Mouse (Mus musculus): ENCODE data around the gene Srp14. TPM values are rescaled to one million over a fixed set of nuclear protein-coding genes. Genes with fewer than 3 reads are reported as not detected.

Gene Srp14
- polyA plus RNA-seq, 1 experiment: 203 TPM

GRCm38 (mm10) chr2:118491281-118491731 is 11.8 kb upstream of the Srp14 start:
- no peak overlapping the region for H3K27ac ChIP-seq (ENCODE audit: insufficient read depth, low read length)

GRCm38 (mm10) chr2:118490241-118491091 is 11.0 kb upstream of the Srp14 start:
- no peak for TF ChIP-seq POLR2A (IDR thresholded peaks at IDR 0.05; ENCODE audit: low read depth, low read length)
- no peak for TF ChIP-seq CTCF (IDR thresholded peaks at IDR 0.05; ENCODE audit: borderline replicate concordance, insufficient read depth, low read length)
- Histone ChIP-seq H3K4me1 (ENCODE audit: control insufficient read depth, insufficient read depth, low read length) (peaks cover 10% of the 10 kb centered on the region), H3K4me3 (ENCODE audit: insufficient read depth, low read length) (no peak overlapping the region), H3K27ac (ENCODE audit: insufficient read depth, low read length) (no peak overlapping the region)

More at GRCm38 (mm10) chr2:118491281-118491731, 11.8 kb upstream of the Srp14 start:
- no peak overlapping the region for H3K4me3 ChIP-seq (ENCODE audit: insufficient read depth, low read length)
- TF ChIP-seq CTCF (IDR thresholded peaks at IDR 0.05; ENCODE audit: borderline replicate concordance, insufficient read depth, low read length) (no peak), POLR2A (IDR thresholded peaks at IDR 0.05; ENCODE audit: low read depth, low read length) (no peak)
- H3K4me1 ChIP-seq (ENCODE audit: control insufficient read depth, insufficient read depth, low read length): peaks cover 10% of the 10 kb centered on the region

DNA sequence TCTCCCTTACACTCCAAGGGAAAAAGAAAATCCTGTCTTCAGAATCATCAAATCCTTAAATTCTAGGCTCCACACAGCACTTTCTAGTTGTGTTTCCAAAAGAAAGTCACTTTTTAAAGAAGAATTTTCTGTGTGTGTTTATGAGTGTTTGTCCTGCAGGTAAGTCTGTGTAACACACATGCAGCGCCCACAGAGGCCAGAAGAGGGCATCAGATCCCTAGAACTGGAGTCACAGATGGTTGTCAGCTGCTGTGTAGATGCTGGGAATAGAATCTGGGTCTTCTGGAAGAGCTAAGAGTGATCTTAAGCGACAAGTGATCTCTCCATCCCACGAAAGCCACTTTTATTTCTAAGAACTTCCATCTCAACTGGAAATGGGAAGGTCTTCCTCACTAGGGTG is 8.3 kb upstream of the Srp14 start:
- H3K4me3 ChIP-seq (ENCODE audit: insufficient read depth, low read length): no peak overlapping the region
- H3K4me1 ChIP-seq (ENCODE audit: control insufficient read depth, insufficient read depth, low read length): peaks cover 10% of the 10 kb centered on the region
- H3K27ac ChIP-seq (ENCODE audit: insufficient read depth, low read length): no peak overlapping the region
- TF ChIP-seq CTCF (IDR thresholded peaks at IDR 0.05; ENCODE audit: borderline replicate concordance, insufficient read depth, low read length) (no peak), POLR2A (IDR thresholded peaks at IDR 0.05; ENCODE audit: low read depth, low read length) (no peak)

- no peak for TF ChIP-seq POLR2A (IDR thresholded peaks at IDR 0.05; ENCODE audit: low read depth, low read length)
- TF ChIP-seq CTCF (IDR thresholded peaks at IDR 0.05; ENCODE audit: borderline replicate concordance, insufficient read depth, low read length): peak; percentile 96
- Histone ChIP-seq H3K4me3 (ENCODE audit: insufficient read depth, low read length) (no peak overlapping the region), H3K4me1 (ENCODE audit: control insufficient read depth, insufficient read depth, low read length) (peaks cover 10% of the 10 kb centered on the region), H3K27ac (ENCODE audit: insufficient read depth, low read length) (no peak overlapping the region)
Observed at GRCm38 (mm10) chr2:118486933-118487332, 7.4 kb upstream of the Srp14 start.

GRCm38 (mm10) chr2:118485415-118485814 is 5.9 kb upstream of the Srp14 start:
- H3K27ac ChIP-seq (ENCODE audit: insufficient read depth, low read length): no peak overlapping the region
- H3K4me3 ChIP-seq (ENCODE audit: insufficient read depth, low read length): no peak overlapping the region
- peaks cover 5% of the 10 kb centered on the region for H3K4me1 ChIP-seq (ENCODE audit: control insufficient read depth, insufficient read depth, low read length)
- TF ChIP-seq POLR2A (IDR thresholded peaks at IDR 0.05; ENCODE audit: low read depth, low read length): no peak
- TF ChIP-seq CTCF (IDR thresholded peaks at IDR 0.05; ENCODE audit: borderline replicate concordance, insufficient read depth, low read length): no peak

GRCm38 (mm10) chr2:118484386-118484898 is 4.9 kb upstream of the Srp14 start:
- Histone ChIP-seq H3K4me1 (ENCODE audit: control insufficient read depth, insufficient read depth, low read length) (no peaks in the 10 kb centered on the region), H3K4me3 (ENCODE audit: insufficient read depth, low read length) (no peak overlapping the region), H3K27ac (ENCODE audit: insufficient read depth, low read length) (no peak overlapping the region)
- TF ChIP-seq CTCF (IDR thresholded peaks at IDR 0.05; ENCODE audit: borderline replicate concordance, insufficient read depth, low read length): no peak
- no peak for TF ChIP-seq POLR2A (IDR thresholded peaks at IDR 0.05; ENCODE audit: low read depth, low read length)

DNA sequence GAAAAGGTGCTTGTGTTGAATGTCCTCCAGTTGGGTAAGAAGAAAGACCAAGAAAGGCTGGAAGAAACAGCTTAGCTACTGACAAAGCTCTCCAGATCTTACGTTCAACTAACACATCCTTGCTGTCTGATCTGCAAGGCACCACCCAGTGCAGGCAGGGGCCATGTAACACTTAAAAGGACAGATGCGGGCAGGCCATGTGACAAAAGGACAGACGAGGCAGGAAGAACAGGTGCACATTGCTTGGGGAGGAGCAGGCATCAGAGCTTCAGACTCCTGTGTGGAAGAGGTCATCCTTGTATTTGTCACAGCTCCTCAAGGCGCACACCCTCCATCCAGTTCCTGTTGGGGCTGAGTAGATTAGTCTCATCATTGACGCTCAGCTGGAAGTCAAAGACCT is 3.5 kb upstream of the Srp14 start:
- no peak for TF ChIP-seq POLR2A (IDR thresholded peaks at IDR 0.05; ENCODE audit: low read depth, low read length)
- no peak for TF ChIP-seq CTCF (IDR thresholded peaks at IDR 0.05; ENCODE audit: borderline replicate concordance, insufficient read depth, low read length)
- Histone ChIP-seq H3K27ac (ENCODE audit: insufficient read depth, low read length) (no peak overlapping the region), H3K4me1 (ENCODE audit: control insufficient read depth, insufficient read depth, low read length) (peaks cover 5% of the 10 kb centered on the region; the same call in 1 of the 2 replicates), H3K4me3 (ENCODE audit: insufficient read depth, low read length) (no peak overlapping the region)

DNA sequence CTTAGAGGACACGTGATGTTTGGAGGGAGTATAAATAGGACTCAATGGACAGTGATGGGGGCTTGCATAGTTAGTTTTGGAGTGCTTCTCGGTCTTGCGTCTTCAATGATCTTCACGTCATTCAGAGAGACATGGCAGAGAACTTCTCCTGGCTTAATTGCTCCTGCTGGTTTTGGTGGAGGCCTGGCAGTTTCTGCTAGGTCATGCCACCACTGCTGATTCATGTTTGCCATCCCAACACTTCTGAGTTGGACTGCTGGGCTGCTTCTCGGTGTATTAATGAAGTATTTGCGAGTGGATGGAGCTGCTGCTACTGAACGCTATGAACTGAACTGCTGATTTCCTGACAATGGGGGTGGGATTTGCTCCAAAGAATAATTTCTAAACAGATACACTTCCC is 1.4 kb upstream of the Srp14 start:
- TF ChIP-seq CTCF (IDR thresholded peaks at IDR 0.05; ENCODE audit: borderline replicate concordance, insufficient read depth, low read length) (no peak), POLR2A (IDR thresholded peaks at IDR 0.05; ENCODE audit: low read depth, low read length) (no peak)
- peaks cover 6% of the 10 kb centered on the region; the same call in 1 of the 2 replicates for H3K4me1 ChIP-seq (ENCODE audit: control insufficient read depth, insufficient read depth, low read length)
- H3K4me3 ChIP-seq (ENCODE audit: insufficient read depth, low read length): no peak overlapping the region
- no peak overlapping the region for H3K27ac ChIP-seq (ENCODE audit: insufficient read depth, low read length)

DNA sequence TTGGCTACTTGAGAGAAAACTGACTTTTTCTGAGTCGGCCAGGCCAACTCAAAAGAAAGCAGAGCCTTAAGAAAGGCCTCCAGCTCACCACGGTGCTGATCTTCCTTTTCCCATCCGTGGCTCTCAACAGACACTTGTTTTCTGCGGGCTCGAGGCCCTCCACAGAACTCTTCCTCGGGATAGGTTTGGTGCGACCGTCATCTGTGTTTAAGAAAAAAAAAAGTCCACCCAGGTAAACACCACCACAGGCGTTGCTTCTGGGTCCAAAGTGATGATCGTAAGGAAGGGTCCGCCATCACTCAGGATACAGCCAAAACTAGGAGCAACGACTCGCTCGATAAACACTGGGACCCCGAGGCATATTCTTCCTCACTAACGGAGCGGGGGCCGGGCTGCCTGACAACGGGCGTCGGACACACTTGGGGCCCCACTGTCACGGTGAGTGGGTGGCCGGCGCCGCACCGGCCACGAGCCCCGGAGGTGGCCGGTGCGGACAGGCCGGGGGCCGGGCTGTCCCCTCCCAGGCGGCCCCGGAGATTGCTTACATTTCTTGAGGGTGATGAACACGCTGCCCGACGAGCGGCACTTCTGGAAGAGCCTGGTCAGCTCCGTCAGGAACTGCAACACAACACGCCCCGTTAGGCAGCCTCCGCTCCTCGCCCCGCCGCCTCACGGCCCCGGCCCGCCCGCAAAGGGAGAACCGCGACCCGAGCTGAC is 520 bp downstream of the Srp14 start:
- H3K4me1 ChIP-seq (ENCODE audit: control insufficient read depth, insufficient read depth, low read length): peaks cover 6% of the 10 kb centered on the region; the same call in 1 of the 2 replicates
- H3K4me3 ChIP-seq (ENCODE audit: insufficient read depth, low read length): peak overlapping the region; percentile 78
- TF ChIP-seq CTCF (IDR thresholded peaks at IDR 0.05; ENCODE audit: borderline replicate concordance, insufficient read depth, low read length) (no peak), POLR2A (IDR thresholded peaks at IDR 0.05; ENCODE audit: low read depth, low read length) (no peak)
- H3K27ac ChIP-seq (ENCODE audit: insufficient read depth, low read length): no peak overlapping the region
